Mouse (Mus musculus) ES-E14 (cell line): Measurements from ENCODE around the gene Fzd10. TPM values are rescaled to one million over a fixed set of nuclear protein-coding genes. Genes with fewer than 3 reads are reported as not detected.

ENCODE experiments used
- DNase-seq: peaks from one replicate; pipeline ENCODE4 v3.0.0-alpha.2; 2013; ENCODE audit warnings: low read depth, low spot score
- H3K27ac ChIP-seq: 2 replicates; pipeline ENCODE4 v1.5.1; 2012; ENCODE audit warnings: low read depth, mild to moderate bottlenecking, low read length, moderate library complexity, mixed read lengths; ENCODE audit not compliant: poor library complexity, insufficient read depth, severe bottlenecking
- H3K36me3 ChIP-seq: 2 replicates; pipeline ENCODE4 v1.6.1; 2012; ENCODE audit warnings: mild to moderate bottlenecking, low read length, moderate library complexity, mixed read lengths; ENCODE audit not compliant: control insufficient read depth, poor library complexity, insufficient read depth, severe bottlenecking
- H3K4me1 ChIP-seq, 2 experiments: fragments of 150-350 bp in 1 of 2; sonication (generic) in 1 of 2; 2 replicates each; pipeline ENCODE4 v1.6.1; 2012; ENCODE audit warnings: low read length in 2 of 2, mild to moderate bottlenecking in 1 of 2, mixed read lengths in 1 of 2; ENCODE audit not compliant: control insufficient read depth in 2 of 2, insufficient read depth in 2 of 2, poor library complexity in 1 of 2
- H3K4me3 ChIP-seq, 2 experiments: fragments of 150-350 bp in 1 of 2; sonication (generic) in 1 of 2; 2 replicates each; pipeline ENCODE4 v1.5.1; 2012; ENCODE audit warnings: low read length in 2 of 2, low read depth in 1 of 2, mild to moderate bottlenecking in 1 of 2, mixed read lengths in 1 of 2; ENCODE audit not compliant: insufficient read depth in 1 of 2, poor library complexity in 1 of 2, severe bottlenecking in 1 of 2
- H3K9ac ChIP-seq: 2 replicates; pipeline ENCODE4 v1.6.1; 2012; ENCODE audit warnings: low read depth, mild to moderate bottlenecking, low read length, mixed read lengths; ENCODE audit not compliant: poor library complexity, insufficient read depth, severe bottlenecking
- H3K9me3 ChIP-seq: fragments of 150-350 bp; sonication (generic); 2 replicates; pipeline ENCODE4 v1.6.1; 2012; ENCODE audit warnings: low read depth, mild to moderate bottlenecking, low read length; ENCODE audit not compliant: control insufficient read depth, insufficient read depth
- CHD2 ChIP-seq: IDR thresholded peaks from 2 replicates; pipeline ENCODE4 v1.6.1; 2014; ENCODE audit warnings: mild to moderate bottlenecking, low read depth, low read length, inconsistent platforms
- HCFC1 ChIP-seq: IDR thresholded peaks from 2 replicates; pipeline ENCODE4 v1.6.1; 2012; ENCODE audit warnings: low read length, inconsistent platforms, borderline replicate concordance; ENCODE audit not compliant: insufficient read depth
- MAFK ChIP-seq: IDR thresholded peaks from 2 replicates; pipeline ENCODE4 v1.6.1; 2014; ENCODE audit warnings: mild to moderate bottlenecking, low read depth, low read length, inconsistent platforms; ENCODE audit not compliant: insufficient read depth
- ZC3H11A ChIP-seq: IDR thresholded peaks from 2 replicates; pipeline ENCODE4 v1.6.1; 2012; ENCODE audit warnings: low read depth, mild to moderate bottlenecking, inconsistent platforms, low read length, borderline replicate concordance
- ZNF384 ChIP-seq: IDR thresholded peaks from 2 replicates; pipeline ENCODE4 v1.6.1; 2012; ENCODE audit warnings: low read depth, low read length, inconsistent platforms
- in situ Hi-C, 2 experiments: fragments of 600-800 bp; cut with MboI; formaldehyde crosslinking; loops; one replicate each; pipeline ENCODE4 v1.15.1; 2025; ENCODE audit warnings: low sequenced_read_pairs in 2 of 2, inconsistent platforms in 1 of 2; ENCODE audit not compliant: unreplicated experiment in 2 of 2
- total RNA-seq: library from RNA; depleted of rRNA; stranded (reverse); fragments of 300-350 nt; gene quantifications from 2 replicates; pipeline ENCODE4 v1.2.3, GENCODE M21; 2012

Fzd10 gene
- total RNA-seq, 1 experiment: 30.6 TPM

DNA sequence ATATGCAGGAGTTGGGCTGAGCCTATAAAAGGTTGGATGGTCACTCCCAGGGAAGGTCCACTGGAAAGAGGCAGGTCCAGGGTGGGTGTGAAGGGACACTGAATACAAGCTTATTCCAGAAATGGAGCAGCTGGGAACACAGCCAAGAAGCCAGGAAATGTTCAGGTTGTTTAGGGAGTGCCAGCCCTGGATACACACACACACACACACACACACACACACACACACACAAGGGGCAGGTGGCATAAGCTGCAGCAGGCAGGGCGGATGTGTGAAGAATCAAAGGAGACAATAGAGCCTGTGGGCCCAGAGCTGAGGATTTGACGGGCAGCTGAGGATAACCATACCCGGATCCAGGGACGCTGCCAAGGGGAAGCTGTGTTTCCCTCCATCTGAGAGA lies 42.4 kb downstream of the Fzd10 start:
- Histone ChIP-seq H3K9me3 (no peaks in the 10 kb centered on the region), H3K9ac (no peak overlapping the region), H3K4me1 (no peaks in the 10 kb centered on the region), H3K36me3 (no peaks in the 10 kb centered on the region), H3K4me3 (no peak overlapping the region), H3K27ac (no peak overlapping the region)
- TF ChIP-seq MAFK (no peak), ZC3H11A (no peak), HCFC1 (no peak), CHD2 (no peak), ZNF384 (no peak)
- DNase-seq: no peak
- in situ Hi-C loops: no loop called here

DNA sequence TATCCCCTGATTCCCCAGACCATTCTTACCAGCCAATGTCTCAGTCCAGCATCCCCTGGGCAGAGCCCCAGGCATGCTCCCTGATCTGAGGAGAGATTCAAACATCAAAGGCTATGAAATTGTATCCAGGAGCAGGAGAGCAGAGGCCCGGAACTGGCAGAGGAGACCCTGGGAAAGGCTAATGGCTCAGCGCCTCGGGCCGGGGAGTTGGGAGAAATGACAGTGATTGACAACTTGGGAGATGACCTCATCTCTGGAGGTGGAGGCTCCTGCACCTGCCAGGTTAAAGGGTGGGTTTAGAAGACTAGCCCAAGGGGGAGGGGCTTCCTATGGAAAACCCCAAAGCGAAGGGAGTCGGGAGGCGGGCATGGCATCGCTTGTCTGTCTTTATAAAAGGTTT lies 45.1 kb downstream of the Fzd10 start:
- no peak overlapping the region for H3K27ac ChIP-seq
- H3K4me1 ChIP-seq: no peaks in the 10 kb centered on the region
- H3K4me3 ChIP-seq: no peak overlapping the region
- H3K36me3 ChIP-seq: no peaks in the 10 kb centered on the region
- H3K9ac ChIP-seq: no peak overlapping the region
- no peak for DNase-seq
- H3K9me3 ChIP-seq: no peaks in the 10 kb centered on the region
- in situ Hi-C loops: no loop called here
- TF ChIP-seq ZC3H11A: no peak
- no peak for TF ChIP-seq MAFK
- TF ChIP-seq HCFC1: no peak
- no peak for TF ChIP-seq CHD2
- TF ChIP-seq ZNF384: no peak

DNA sequence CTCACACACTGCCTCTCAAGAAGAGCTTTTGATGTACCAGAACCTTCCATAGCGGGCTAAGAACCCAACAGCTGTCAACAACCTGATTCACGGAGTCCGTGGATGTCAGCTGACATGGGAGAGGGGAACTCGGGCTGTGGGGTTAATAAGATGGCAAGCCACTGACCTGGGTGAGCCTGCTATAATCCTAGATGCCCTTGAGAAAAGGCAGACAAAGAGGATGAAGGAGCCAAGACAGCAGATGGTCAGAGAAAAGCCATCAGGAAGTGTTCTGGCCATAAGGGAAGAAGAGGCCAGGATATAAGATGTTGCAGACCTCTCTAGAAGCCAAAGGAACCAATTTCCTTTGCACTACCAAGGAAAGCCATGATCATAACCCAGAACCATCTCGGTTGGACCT lies 45.6 kb downstream of the Fzd10 start:
- no peak overlapping the region for H3K27ac ChIP-seq
- no peak overlapping the region for H3K4me3 ChIP-seq
- DNase-seq: no peak
- no peaks in the 10 kb centered on the region for H3K36me3 ChIP-seq
- TF ChIP-seq ZC3H11A: no peak
- TF ChIP-seq MAFK: no peak
- no peak for TF ChIP-seq CHD2
- TF ChIP-seq ZNF384: no peak
- TF ChIP-seq HCFC1: no peak
- no peak overlapping the region for H3K9ac ChIP-seq
- no peaks in the 10 kb centered on the region for H3K9me3 ChIP-seq
- no peaks in the 10 kb centered on the region for H3K4me1 ChIP-seq
- in situ Hi-C loops: no loop called here

DNA sequence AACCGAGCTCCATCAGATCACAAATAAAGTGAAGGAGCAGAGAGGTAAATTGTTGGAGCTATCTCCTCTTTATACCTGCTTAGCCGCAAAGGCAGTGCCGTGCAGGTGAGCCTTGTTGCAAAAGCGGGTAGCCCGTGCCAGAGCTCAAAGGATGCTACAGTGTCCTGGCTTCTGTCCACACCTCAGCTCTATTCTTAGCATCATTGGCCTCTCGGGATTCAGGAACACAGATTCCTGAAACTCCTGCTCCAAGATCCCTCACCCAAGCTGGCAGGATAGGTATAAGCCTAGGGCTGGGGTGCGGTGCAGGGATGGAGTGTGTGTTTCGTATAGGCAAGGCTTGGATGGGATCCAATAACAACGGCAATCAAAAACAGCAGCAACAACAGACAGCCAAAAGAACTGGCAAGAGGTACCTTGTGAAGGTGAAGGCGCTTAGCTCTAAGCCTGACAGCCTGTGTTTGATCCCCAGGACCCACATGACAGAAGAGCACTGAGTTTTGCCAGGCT lies 46.6 kb downstream of the Fzd10 start:
- in situ Hi-C loops: no loop called here
- Histone ChIP-seq H3K4me3 (no peak overlapping the region), H3K4me1 (no peaks in the 10 kb centered on the region)

More for the DNA sequence above, 46.6 kb downstream of the Fzd10 start:
- no peak for TF ChIP-seq HCFC1
- TF ChIP-seq ZNF384: no peak
- TF ChIP-seq ZC3H11A: no peak
- TF ChIP-seq MAFK: no peak
- TF ChIP-seq CHD2: no peak
- H3K27ac ChIP-seq: no peak overlapping the region
- H3K9me3 ChIP-seq: no peaks in the 10 kb centered on the region
- H3K9ac ChIP-seq: no peak overlapping the region
- no peaks in the 10 kb centered on the region for H3K36me3 ChIP-seq
- no peak for DNase-seq
